Mouse (Mus musculus): Measurements from ENCODE around the gene Prkrip1. TPM values are rescaled to one million over a fixed set of nuclear protein-coding genes. Genes with fewer than 3 reads are reported as not detected.
A peak's percentile ranks its signal among the peaks of the same experiment; 100 is the strongest.

Prkrip1 gene
- total and polyA plus RNA-seq, 3 experiments: 45.5 to 94.8 (median 47.7) TPM

DNA sequence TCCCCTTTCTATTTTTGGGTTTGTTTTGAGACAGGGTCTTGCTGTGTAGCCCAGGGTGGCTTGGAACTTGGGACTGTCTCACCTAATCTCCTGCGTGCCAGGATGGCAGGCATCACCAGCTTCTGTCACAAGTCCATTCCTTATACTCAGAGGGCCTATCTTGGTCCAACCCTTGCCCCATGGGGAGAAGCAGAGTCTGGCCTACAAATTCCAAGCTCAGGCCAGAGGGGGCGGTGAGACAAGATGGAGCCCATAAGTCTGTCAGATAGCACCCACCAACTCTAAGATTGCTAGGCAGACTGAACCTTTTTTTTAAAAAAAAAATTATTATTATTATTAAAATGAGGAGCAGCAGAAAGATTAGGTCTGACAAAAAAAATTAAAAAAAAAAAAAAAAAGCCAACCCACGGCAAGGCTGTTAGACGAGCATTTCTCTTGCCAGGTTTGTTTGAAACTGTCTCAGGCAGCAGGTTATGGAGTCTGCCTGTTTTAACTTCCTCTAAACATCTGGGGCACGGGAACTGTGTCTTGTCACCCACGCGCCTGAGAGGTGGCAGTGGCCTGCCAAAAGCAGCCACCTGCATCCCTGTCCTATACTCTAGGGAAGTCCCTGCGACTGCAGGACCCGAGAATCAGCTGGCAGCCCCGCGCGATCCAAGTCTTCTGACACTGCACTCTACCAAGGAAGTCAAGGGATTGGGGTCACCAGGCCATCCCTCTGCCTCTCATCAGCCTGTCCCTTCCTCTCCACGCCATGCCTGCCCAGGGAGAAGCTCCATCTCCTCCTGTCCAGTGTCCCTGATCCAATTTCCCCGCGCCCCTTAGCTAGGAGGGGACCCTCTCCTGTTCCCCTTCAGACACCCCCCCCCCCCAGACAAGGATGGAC, 28.9 kb downstream of the Prkrip1 start (continued):
- TF ChIP-seq TBP (conservative IDR thresholded peaks at IDR 0.05; ENCODE audit: low read depth, low read length) (no peak), BHLHE40 (IDR thresholded peaks at IDR 0.05; ENCODE audit: low read depth, low read length) (peak; percentile 74), POLR2A (IDR thresholded peaks at IDR 0.05; ENCODE audit: low read depth, low read length) (no peak), ZKSCAN1 (IDR thresholded peaks at IDR 0.05; ENCODE audit: borderline replicate concordance, low read depth, low read length) (no peak), CHD1 (IDR thresholded peaks at IDR 0.05; ENCODE audit: low read depth, low read length) (no peak), NRF1 (IDR thresholded peaks at IDR 0.05; ENCODE audit: low read depth, low read length) (peak; percentile 9; the same call in 1 of the 2 replicates), ETS1 (conservative IDR thresholded peaks at IDR 0.05; ENCODE audit: low read depth, low read length) (no peak; the same call in 1 of the 2 replicates), SMC3 (IDR thresholded peaks at IDR 0.05; ENCODE audit: low read depth, low read length) (no peak), MYC (IDR thresholded peaks at IDR 0.05; ENCODE audit: low read depth, low read length) (0 out of 2 replicates have a peak, but pooled peaks have one; percentile 31)

DNA sequence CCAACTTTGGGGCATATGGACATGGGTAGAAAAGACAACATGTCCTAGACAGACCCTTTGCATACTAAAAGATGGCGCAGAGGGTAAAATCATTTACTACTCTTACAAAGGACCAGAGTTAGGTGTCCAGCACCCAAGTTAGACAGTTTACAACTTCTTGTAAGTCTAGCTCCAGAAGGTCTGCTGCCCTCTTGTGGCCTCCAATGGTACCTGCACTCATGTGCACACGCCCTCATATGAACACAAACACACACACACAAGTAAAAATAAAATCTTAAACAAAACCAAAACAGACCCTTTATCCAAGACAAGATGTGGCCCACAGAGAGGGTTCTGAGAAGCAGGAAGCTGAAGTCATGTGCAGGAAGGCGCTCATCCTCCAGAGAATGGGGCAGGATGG, 30.7 kb downstream of the Prkrip1 start:
- no peak overlapping the region for H3K4me3 ChIP-seq (replicated peaks in 1 of 3; ENCODE audit: low read depth in 2 of 3, low read length in 2 of 3, poor library complexity in 1 of 3)
- TF ChIP-seq GABPA (IDR thresholded peaks at IDR 0.05; ENCODE audit: insufficient replicate concordance, low read depth, low read length): no peak
- TF ChIP-seq MYC (IDR thresholded peaks at IDR 0.05; ENCODE audit: low read depth, low read length): no peak
- TF ChIP-seq CTCF (conservative IDR thresholded peaks at IDR 0.05 in 1 of 2, IDR thresholded peaks at IDR 0.05 in 1 of 2; ENCODE audit: low read depth in 2 of 2, low read length in 2 of 2): peak; percentile 13 to 43; a peak in 2 of 4 replicates
- no peak for TF ChIP-seq POLR2A (IDR thresholded peaks at IDR 0.05; ENCODE audit: low read depth, low read length)
- peaks cover 6 to 42% of the 10 kb centered on the region in 2 experiments; a peak in 3 of 4 replicates for H3K4me1 ChIP-seq (ENCODE audit: control insufficient read depth in 1 of 2, insufficient read depth in 2 of 2)
- H3K79me2 ChIP-seq (replicated peaks; ENCODE audit: control insufficient read depth, extremely low read depth, insufficient read depth, poor library complexity, severe bottlenecking): no peaks in the 10 kb centered on the region
- dilution Hi-C loops (cut with MboI; ENCODE audit: extremely low pct_ligation_motif_present, extremely low pct_unique_long_range_greater_than_20kb, low sequenced_read_pairs): no loop called here
- in situ Hi-C loops (cut with MboI; ENCODE audit: low pct_ligation_motif_present, low pct_unique_long_range_greater_than_20kb, low sequenced_read_pairs): no loop called here
- no peak for DNase-seq (ENCODE audit: extremely low read depth)
- H3K4me2 ChIP-seq (ENCODE audit: insufficient read depth, low read depth, poor library complexity, severe bottlenecking): no peak overlapping the region
- peaks cover 7% of the 10 kb centered on the region for H3K9me3 ChIP-seq (replicated peaks; ENCODE audit: low read length)
- H3K36me3 ChIP-seq (replicated peaks in 1 of 2; ENCODE audit: control insufficient read depth in 1 of 2, insufficient read depth in 1 of 2, low read length in 1 of 2): peaks cover 16 to 55% of the 10 kb centered on the region in 2 experiments
- H3K27ac ChIP-seq (ENCODE audit: insufficient read depth, low read depth): no peak overlapping the region
- no peaks in the 10 kb centered on the region for H3K27me3 ChIP-seq (replicated peaks)
- H3K9ac ChIP-seq (ENCODE audit: insufficient read depth, low read depth): no peak overlapping the region

DNA sequence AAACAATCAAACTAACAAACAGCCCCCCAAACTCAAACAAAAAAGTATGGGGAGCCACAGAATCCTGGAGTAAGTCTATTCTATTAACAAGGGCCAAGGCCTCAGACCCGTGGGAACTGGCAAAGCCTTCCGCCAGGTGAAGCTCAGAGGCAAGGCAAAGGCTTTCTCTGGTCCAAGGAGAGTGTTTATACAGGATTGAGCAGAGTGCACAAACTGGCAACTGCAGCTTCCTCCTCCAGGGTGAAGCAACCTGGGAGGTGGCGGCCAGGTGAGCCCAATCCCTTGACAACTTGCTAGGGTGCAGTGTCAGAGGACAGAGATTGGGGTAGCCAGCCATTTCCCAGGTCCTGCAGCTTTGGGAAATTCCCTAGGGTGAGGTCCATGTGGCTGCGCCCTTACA, 31.5 kb downstream of the Prkrip1 start:
- no peak overlapping the region for H3K27ac ChIP-seq (ENCODE audit: insufficient read depth, low read depth)

More for the DNA sequence above, 31.5 kb downstream of the Prkrip1 start:
- peaks cover 4 to 37% of the 10 kb centered on the region in 2 experiments; a peak in 3 of 4 replicates for H3K4me1 ChIP-seq (ENCODE audit: control insufficient read depth in 1 of 2, insufficient read depth in 2 of 2)
- no peak for DNase-seq (ENCODE audit: extremely low read depth)
- peaks cover 7% of the 10 kb centered on the region for H3K9me3 ChIP-seq (replicated peaks; ENCODE audit: low read length)
- TF ChIP-seq JUN (IDR thresholded peaks at IDR 0.05; ENCODE audit: insufficient read depth, low read depth, low read length) (no peak), ZC3H11A (IDR thresholded peaks at IDR 0.05; ENCODE audit: low read depth, low read length) (no peak), RAD21 (IDR thresholded peaks at IDR 0.05; ENCODE audit: low read depth, low read length) (no peak), PAX5 (IDR thresholded peaks at IDR 0.05; ENCODE audit: low read length) (no peak), USF1 (IDR thresholded peaks at IDR 0.05; ENCODE audit: low read depth, low read length) (no peak), MAX (IDR thresholded peaks at IDR 0.05; ENCODE audit: low read length) (no peak), MEF2A (IDR thresholded peaks at IDR 0.05; ENCODE audit: borderline replicate concordance, low read depth, low read length) (no peak), BHLHE40 (IDR thresholded peaks at IDR 0.05; ENCODE audit: low read depth, low read length) (no peak), SMC3 (IDR thresholded peaks at IDR 0.05; ENCODE audit: low read depth, low read length) (no peak), MAFK (IDR thresholded peaks at IDR 0.05; ENCODE audit: insufficient replicate concordance, low read length) (no peak), CHD2 (IDR thresholded peaks at IDR 0.05; ENCODE audit: low read length) (no peak)
- H3K27me3 ChIP-seq (replicated peaks): no peaks in the 10 kb centered on the region
- dilution Hi-C loops (cut with MboI; ENCODE audit: extremely low pct_ligation_motif_present, extremely low pct_unique_long_range_greater_than_20kb, low sequenced_read_pairs) (no loop called here), in situ Hi-C loops (cut with MboI; ENCODE audit: low pct_ligation_motif_present, low pct_unique_long_range_greater_than_20kb, low sequenced_read_pairs) (no loop called here)
- H3K79me2 ChIP-seq (replicated peaks; ENCODE audit: control insufficient read depth, extremely low read depth, insufficient read depth, poor library complexity, severe bottlenecking): no peaks in the 10 kb centered on the region
- H3K9ac ChIP-seq (ENCODE audit: insufficient read depth, low read depth): no peak overlapping the region
- H3K36me3 ChIP-seq (replicated peaks in 1 of 2; ENCODE audit: control insufficient read depth in 1 of 2, insufficient read depth in 1 of 2, low read length in 1 of 2): peaks cover 16 to 60% of the 10 kb centered on the region in 2 experiments
- no peak overlapping the region for H3K4me3 ChIP-seq (replicated peaks in 1 of 3; ENCODE audit: low read depth in 2 of 3, low read length in 2 of 3, poor library complexity in 1 of 3)
- H3K4me2 ChIP-seq (ENCODE audit: insufficient read depth, low read depth, poor library complexity, severe bottlenecking): no peak overlapping the region

All from CH12.LX (cell line).